Mouse (Mus musculus) left cerebral cortex, adult 8-10 months (tissue): ENCODE results near the gene Raver1. TPM values are rescaled to one million over a fixed set of nuclear protein-coding genes. Genes with fewer than 3 reads are reported as not detected.
"Not testable (repeated sequence)": the region's sequence is repeated elsewhere in the genome, so short reads cannot be mapped to it uniquely, and the experiment has no call there.

Experiments
- DNase-seq, 2 experiments: peaks; one replicate each; pipeline ENCODE4 v3.0.0; 2022; ENCODE audit warnings: low spot score in 2 of 2
- total RNA-seq, 4 experiments: library from RNA; stranded (reverse); gene quantifications; 2 replicates each; pipeline ENCODE4 v1.2.4; 2022

The Raver1 gene
- total RNA-seq, 4 experiments from 2014 or later = 24.4 to 30.0 (median 26.6) TPM

- DNase-seq = no peak
Observed at GRCm38 (mm10) chr9:21105760-21106564, 14.2 kb upstream of the Raver1 start.

- DNase-seq = no peak
Observed at GRCm38 (mm10) chr9:21104814-21105213, 13.0 kb upstream of the Raver1 start.

- DNase-seq = no peak
Observed at GRCm38 (mm10) chr9:21102076-21102475, 10.3 kb upstream of the Raver1 start.

GRCm38 (mm10) chr9:21100447-21101161, 8.8 kb upstream of the Raver1 start:
- DNase-seq = no peak

- peak; percentile 36 to 87 for DNase-seq
Observed at GRCm38 (mm10) chr9:21097793-21098192, 6.0 kb upstream of the Raver1 start.

GRCm38 (mm10) chr9:21095958-21096357, 4.2 kb upstream of the Raver1 start:
- no peak for DNase-seq

GRCm38 (mm10) chr9:21093423-21093822, 1.6 kb upstream of the Raver1 start:
- no peak for DNase-seq

- DNase-seq = no peak
Observed at GRCm38 (mm10) chr9:21090972-21091706, 669 bp downstream of the Raver1 start.

- no peak for DNase-seq
Observed at GRCm38 (mm10) chr9:21090537-21090936, 1.3 kb downstream of the Raver1 start.

GRCm38 (mm10) chr9:21083324-21083723, 8.5 kb downstream of the Raver1 start:
- DNase-seq = no peak

- DNase-seq = no peak
Observed at GRCm38 (mm10) chr9:21081127-21081526, 10.7 kb downstream of the Raver1 start.

- no peak for DNase-seq
Observed at GRCm38 (mm10) chr9:21075625-21076024, 16.2 kb downstream of the Raver1 start.

- DNase-seq = no peak
Observed at GRCm38 (mm10) chr9:21074173-21074572, 17.6 kb downstream of the Raver1 start.

GRCm38 (mm10) chr9:21073044-21073840, 18.6 kb downstream of the Raver1 start, which contains the start of the genes Gm49373 and Fdx1l:
Gm49373 (minus strand) TSS chr9:21073096.
Fdx1l (minus strand) TSS chr9:21073614.
- peak; percentile 84 to 92 for DNase-seq

GRCm38 (mm10) chr9:21072641-21073040, 19.2 kb downstream of the Raver1 start:
- DNase-seq = no peak

- no peak for DNase-seq
Observed at GRCm38 (mm10) chr9:21067006-21067684, 24.7 kb downstream of the Raver1 start, which contains the start of gene Zglp1. Zglp1 (minus strand) TSS chr9:21067093.

GRCm38 (mm10) chr9:21062928-21063327, 28.9 kb downstream of the Raver1 start:
- peak in 1 of 2 experiments; percentile 89 for DNase-seq

- DNase-seq = no peak
Observed at GRCm38 (mm10) chr9:21051578-21051977, 40.2 kb downstream of the Raver1 start.

- no peak for DNase-seq
Observed at GRCm38 (mm10) chr9:21045235-21045634, 46.6 kb downstream of the Raver1 start.

GRCm38 (mm10) chr9:21044785-21045184, 47.0 kb downstream of the Raver1 start:
- DNase-seq = not testable (repeated sequence)
